Mouse (Mus musculus) neutrophil, adult 5-6 weeks (primary cell): Measurements from ENCODE around the gene Lilr4b. TPM values are rescaled to one million over a fixed set of nuclear protein-coding genes. Genes with fewer than 3 reads are reported as not detected.

ENCODE experiments used
- total RNA-seq: library from RNA; stranded (forward); fragments of 200-1000 nt; gene quantifications from 2 replicates; pipeline ENCODE4 v1.2.3, GENCODE M21; 2017

The Lilr4b gene
- total RNA-seq, 1 experiment from 2014 or later, result 1,160 TPM

Other genes starting within 250 kb of the Lilr4b start
- 45.4 and 66.6 TPM in 2 replicates for gene Gm49339, start within 50 bp of the Lilr4b start, total RNA-seq
- gene Lilrb4a, start 10.3 kb downstream of the Lilr4b start, total RNA-seq, result 1,862 and 1,947 TPM in 2 replicates
- gene Fam162b, start 109.9 kb downstream of the Lilr4b start, total RNA-seq, result not detected in 2 replicates
- not detected in 2 replicates for gene Gprc6a, start 150.8 kb downstream of the Lilr4b start, total RNA-seq
- not detected in 2 replicates for gene Rfx6, start 197.1 kb downstream of the Lilr4b start, total RNA-seq